Mouse (Mus musculus) thymus, adult 2 months (tissue): ENCODE data around the gene Sema5b. TPM values are rescaled to one million over a fixed set of nuclear protein-coding genes. Genes with fewer than 3 reads are reported as not detected.

Experiments used
- DNase-seq: peaks from one replicate; pipeline ENCODE4 v3.0.0; 2021
- H3K27ac ChIP-seq: fragments of 200-500 bp; 2 replicates; pipeline ENCODE4 v1.5.1; 2012; ENCODE audit warnings: low read length, control low read depth; ENCODE audit not compliant: control insufficient read depth, insufficient read depth
- H3K27me3 ChIP-seq: fragments of 200-500 bp; 2 replicates; pipeline ENCODE4 v1.6.1; 2012; ENCODE audit warnings: mild to moderate bottlenecking, low read length, moderate library complexity, mixed read lengths; ENCODE audit not compliant: control insufficient read depth, insufficient read depth
- H3K36me3 ChIP-seq: fragments of 200-500 bp; 2 replicates; pipeline ENCODE4 v1.6.1; 2012; ENCODE audit warnings: mild to moderate bottlenecking, low read length, moderate library complexity; ENCODE audit not compliant: control insufficient read depth, insufficient read depth
- H3K4me1 ChIP-seq: fragments of 200-500 bp; replicated peaks from 2 replicates; pipeline ENCODE4 v1.6.1; 2012; ENCODE audit warnings: low read length; ENCODE audit not compliant: control insufficient read depth, insufficient read depth
- H3K4me3 ChIP-seq: fragments of 200-500 bp; 2 replicates; pipeline ENCODE4 v1.5.1; 2012; ENCODE audit warnings: mild to moderate bottlenecking, low read length, control low read depth, moderate library complexity; ENCODE audit not compliant: control insufficient read depth, insufficient read depth
- CTCF ChIP-seq: fragments of 200-500 bp; IDR thresholded peaks from 2 replicates; pipeline ENCODE4 v1.5.1; 2012; ENCODE audit warnings: mild to moderate bottlenecking, control low read depth, low read length, moderate library complexity, borderline replicate concordance; ENCODE audit not compliant: control insufficient read depth, poor library complexity, insufficient read depth; ENCODE audit errors: extremely low read depth
- POLR2A ChIP-seq: fragments of 200-500 bp; IDR thresholded peaks from 2 replicates; pipeline ENCODE4 v1.6.1; 2012; ENCODE audit warnings: mild to moderate bottlenecking, low read length, control low read depth, moderate library complexity; ENCODE audit not compliant: control insufficient read depth, poor library complexity, insufficient read depth; ENCODE audit errors: extremely low read depth
- whole genome bisulfite sequencing: fragments of 180-500 bp; shearing (Covaris S2); methylation state at CpG from one replicate; pipeline ENCODE4 v1.1.7; 2018; 5-methylcytosine and 5-hydroxymethylcytosine counted together
- polyA plus RNA-seq: library from polyadenylated mRNA; depleted of rRNA; stranded (reverse); fragments of >200 nt; gene quantifications from 2 replicates; pipeline ENCODE4 v1.2.3, GENCODE M21; 2012; rRNA removed

The Sema5b gene
- 0.31 and 0.54 TPM in 2 replicates for polyA plus RNA-seq

DNA sequence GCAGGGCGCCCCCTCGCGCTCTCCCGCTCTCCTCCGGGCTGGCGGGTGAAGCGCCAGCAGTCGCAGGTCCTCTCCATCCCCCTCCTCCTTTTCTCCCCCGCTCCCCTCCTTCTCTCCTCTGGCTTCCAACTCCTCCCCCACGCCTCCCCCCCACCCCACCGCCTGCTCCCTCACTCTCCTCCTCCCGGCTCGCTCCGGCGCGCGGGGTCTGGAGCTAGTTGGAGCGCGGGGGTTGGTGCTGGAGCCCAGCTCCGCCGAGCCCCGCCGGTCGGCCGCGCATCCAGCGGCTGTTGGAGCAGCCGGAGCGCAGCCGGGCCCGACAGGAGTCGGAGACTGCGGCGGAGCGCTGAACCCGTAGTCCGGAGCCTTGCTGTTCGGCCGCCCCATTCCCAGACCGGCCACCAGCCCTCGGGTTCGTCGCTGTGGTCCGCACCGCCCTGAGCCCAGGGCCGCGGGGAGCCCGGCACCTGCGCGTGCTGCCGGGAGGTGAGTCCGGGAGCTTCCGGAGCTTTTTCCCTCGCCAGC, at the start of gene Sema5b:
Gene Sema5b (plus strand): TSS at position 29 of the 525 bp plus-strand sequence.
- WGBS, result 3% methylated on average over 54 of the region's 54 CpGs
- H3K27me3 ChIP-seq, result peaks cover 10% of the 10 kb centered on the region
- no peaks in the 10 kb centered on the region for H3K4me1 ChIP-seq
- no peak within 1 kb of the TSS for H3K4me3 ChIP-seq
- DNase-seq, result no peak
- H3K36me3 ChIP-seq, result no peaks in the 10 kb centered on the region
- H3K27ac ChIP-seq, result no peak within 1 kb of the TSS
- TF ChIP-seq POLR2A (no peak), CTCF (no peak)

DNA sequence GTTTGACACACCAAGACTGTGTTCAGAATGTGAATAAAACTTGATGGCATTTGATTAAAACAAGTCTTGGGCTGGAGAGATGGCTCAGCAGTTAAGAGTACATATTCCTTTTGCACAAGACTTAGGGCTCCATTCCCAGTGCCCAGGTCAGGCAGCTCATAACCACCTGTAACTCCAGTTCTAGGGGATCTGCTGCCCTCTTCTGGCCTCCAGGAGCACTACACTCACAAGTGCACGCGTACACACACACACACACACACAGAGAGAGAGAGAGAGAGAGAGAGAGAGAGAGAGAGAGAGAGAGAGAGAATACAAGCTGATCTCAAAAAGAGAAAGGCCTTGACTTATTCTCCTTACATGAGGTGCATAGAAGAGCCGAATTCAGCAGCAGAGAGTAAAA, 40.6 kb upstream of the Sema5b start:
- DNase-seq, result no peak
- Histone ChIP-seq H3K4me1 (no peaks in the 10 kb centered on the region), H3K36me3 (no peaks in the 10 kb centered on the region), H3K27me3 (no peaks in the 10 kb centered on the region), H3K4me3 (no peak overlapping the region), H3K27ac (no peak overlapping the region)
- TF ChIP-seq POLR2A (no peak), CTCF (no peak)
- 99% methylated on average over 3 of the region's 3 CpGs for whole genome bisulfite sequencing

DNA sequence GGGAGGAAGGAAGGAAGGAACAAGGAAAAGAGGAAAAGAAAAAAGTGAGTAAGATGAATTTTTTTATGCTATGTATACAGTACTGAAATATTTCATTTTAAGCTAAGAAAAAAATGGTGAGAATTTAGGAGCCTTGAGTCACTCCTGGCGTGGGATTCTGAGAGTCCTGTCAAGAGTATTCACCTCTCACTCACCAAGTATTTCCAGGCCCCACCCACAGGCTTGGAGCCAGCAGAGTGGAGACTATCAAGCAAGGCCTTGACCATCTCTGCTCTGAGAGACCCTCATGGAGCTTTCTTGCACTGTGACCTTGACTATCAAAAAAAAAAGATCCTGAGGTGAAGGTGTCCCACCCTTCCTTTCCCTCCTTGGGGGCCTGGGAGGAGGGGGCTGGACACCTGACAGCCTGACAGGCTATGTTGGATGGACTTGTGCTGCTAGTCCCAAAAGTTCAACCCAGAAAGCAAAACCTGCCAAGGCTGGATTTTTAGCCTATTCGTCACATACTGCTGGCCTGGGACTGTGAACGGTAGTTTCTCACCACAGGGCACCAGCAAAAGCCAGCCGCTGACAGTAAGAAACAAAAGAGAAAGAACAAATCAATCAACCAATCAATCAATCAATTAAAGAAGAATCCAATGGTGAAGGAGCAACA, 39.7 kb upstream of the Sema5b start:
- no peaks in the 10 kb centered on the region for H3K36me3 ChIP-seq
- no peaks in the 10 kb centered on the region for H3K27me3 ChIP-seq
- no peak overlapping the region for H3K27ac ChIP-seq
- no peak for TF ChIP-seq POLR2A
- no peak for TF ChIP-seq CTCF
- WGBS, result 94% methylated on average over 4 of the region's 4 CpGs
- DNase-seq, result no peak
- H3K4me3 ChIP-seq, result no peak overlapping the region
- H3K4me1 ChIP-seq, result no peaks in the 10 kb centered on the region

- Histone ChIP-seq H3K4me3 (no peak overlapping the region), H3K27ac (no peak overlapping the region), H3K4me1 (no peaks in the 10 kb centered on the region), H3K27me3 (no peaks in the 10 kb centered on the region), H3K36me3 (no peaks in the 10 kb centered on the region)
- 94% methylated on average over 11 of the region's 11 CpGs for WGBS
- TF ChIP-seq CTCF (no peak), POLR2A (no peak)
- DNase-seq, result no peak
Measured at GRCm38 (mm10) chr16:35502456-35502855, 38.5 kb upstream of the Sema5b start.

DNA sequence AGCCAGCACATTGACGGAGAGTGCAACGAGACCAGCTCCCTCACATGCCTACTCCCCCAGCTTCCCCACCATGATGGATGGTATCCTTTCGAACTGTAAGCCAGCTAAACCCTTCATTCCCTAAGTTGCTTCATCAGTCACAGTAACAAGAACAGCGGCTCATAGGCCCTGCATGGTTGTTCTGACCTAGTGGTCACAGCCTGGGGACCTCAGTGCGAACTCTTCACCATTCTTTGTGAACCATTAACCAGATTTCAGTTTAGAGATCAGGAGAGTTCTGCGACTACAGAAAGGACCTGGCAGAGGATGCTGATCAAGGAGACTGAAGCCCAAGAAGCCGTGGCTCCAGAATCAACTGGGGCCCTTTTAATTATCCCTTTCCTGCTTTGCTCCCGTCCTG, 36.7 kb upstream of the Sema5b start:
- 93% methylated on average over 8 of the region's 8 CpGs for WGBS
- no peak overlapping the region for H3K4me3 ChIP-seq
- H3K27me3 ChIP-seq, result no peaks in the 10 kb centered on the region
- H3K4me1 ChIP-seq, result no peaks in the 10 kb centered on the region
- TF ChIP-seq POLR2A (no peak), CTCF (no peak)
- DNase-seq, result no peak
- no peak overlapping the region for H3K27ac ChIP-seq
- no peaks in the 10 kb centered on the region for H3K36me3 ChIP-seq

- 97% methylated on average over 4 of the region's 4 CpGs for WGBS
- TF ChIP-seq CTCF, result no peak
- no peak for TF ChIP-seq POLR2A
- H3K4me1 ChIP-seq, result no peaks in the 10 kb centered on the region
- H3K36me3 ChIP-seq, result no peaks in the 10 kb centered on the region
- no peak overlapping the region for H3K4me3 ChIP-seq
- no peaks in the 10 kb centered on the region for H3K27me3 ChIP-seq
- DNase-seq, result no peak
- no peak overlapping the region for H3K27ac ChIP-seq
Measured at GRCm38 (mm10) chr16:35505786-35506185, 35.2 kb upstream of the Sema5b start.
